Comparison of ENCODE assay signal across 8 mouse cellular contexts in the genomic region with DNA sequence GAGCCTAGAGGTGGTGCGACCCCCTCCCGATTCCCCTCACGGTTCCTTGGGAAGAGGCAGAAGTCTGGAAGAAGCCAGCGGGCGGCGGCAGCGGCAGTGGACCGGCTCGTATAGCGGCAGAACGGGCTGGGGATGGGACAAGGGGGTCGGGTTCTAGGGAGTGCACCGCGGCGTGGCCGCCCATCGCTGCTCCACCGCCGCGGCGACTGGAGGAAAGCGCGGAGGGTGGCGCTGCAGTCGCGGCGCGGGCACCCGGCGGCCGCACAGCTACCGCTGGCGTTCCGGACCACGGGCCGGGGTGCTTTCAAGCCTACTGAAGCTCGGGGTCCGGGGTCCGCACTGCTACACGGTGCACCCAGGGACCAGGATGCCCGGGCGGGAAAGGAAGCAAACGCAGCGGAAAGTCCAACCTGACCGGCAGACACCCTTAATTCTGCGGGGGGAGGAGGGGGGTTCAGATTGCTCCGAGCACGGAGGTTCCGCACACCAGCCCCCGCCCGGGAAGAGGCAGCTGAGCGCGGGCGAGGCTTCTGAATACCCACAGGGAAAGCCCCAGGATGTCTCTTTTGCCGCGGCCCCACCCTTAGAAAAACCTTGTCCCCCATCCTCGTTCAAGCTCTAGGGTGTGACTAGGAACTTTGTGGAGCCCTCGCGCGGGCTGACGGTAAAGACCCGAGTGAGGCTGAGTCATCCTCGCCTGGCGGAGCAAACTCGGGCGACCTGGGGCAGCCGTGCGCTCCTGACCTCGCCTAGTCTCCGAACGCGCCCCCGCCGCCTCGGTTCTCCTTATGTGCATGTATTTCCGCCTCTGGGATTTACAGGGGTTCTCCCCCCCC. TPM values are rescaled to one million over a fixed set of nuclear protein-coding genes. Genes with fewer than 3 reads are reported as not detected.
A peak's percentile ranks its signal among the peaks of the same experiment; 100 is the strongest.
DNase-seq lines count a peak whose midpoint lies in the region; ATAC-seq lines count a peak whose summit lies in the region.

No protein-coding gene starts in this region.

- no peaks in the 10 kb centered on the region for H3K9me3 ChIP-seq in heart, embryonic 15.5 days (replicated peaks)

- ATAC-seq in heart, embryonic 15.5 days (replicated peaks; ENCODE audit: insufficient number of reproducible peaks, insufficient read depth, low FRiP score, low read depth), result peak; percentile 54
- no peak for ATAC-seq in megakaryocyte-erythroid progenitor cell, adult 5-6 weeks (replicated peaks; ENCODE audit: low FRiP score, low TSS enrichment, poor library complexity, severe bottlenecking)

- H3K27ac ChIP-seq in heart, embryonic 15.5 days, result no peak overlapping the region

- peak; percentile 38 to 51 for DNase-seq in adrenal gland, adult 18-20 months (ENCODE audit: low spot score in 2 of 2)
- no peak for DNase-seq in adrenal gland, postnatal 4 days (ENCODE audit: low spot score in 2 of 2)
- peak; percentile 61 for DNase-seq in A20 (ENCODE audit: low read depth, low spot score)
- peak; percentile 71 for DNase-seq in embryo, embryonic 10.5 days (ENCODE audit: low spot score)
- DNase-seq in left cerebral cortex, postnatal 25 days (ENCODE audit: low spot score in 2 of 2), result peak; percentile 59 to 69
- DNase-seq in neural tube, embryonic 10.5 days (ENCODE audit: extremely low spot score, low spot score), result peak; percentile 77

- H3K4me2 ChIP-seq in heart, embryonic 15.5 days, result peak overlapping the region; percentile 100

- H3K36me3 ChIP-seq in heart, embryonic 15.5 days, result no peaks in the 10 kb centered on the region

- intact Hi-C loops in left cerebral cortex, postnatal 25 days (cut with DNase I), result loop anchor here (2.0 kb wide), 3 partner anchors 96 to 214 kb away; no protein-coding TSS in a partner anchor

- H3K4me1 ChIP-seq in heart, embryonic 15.5 days (replicated peaks), result peaks cover 27% of the 10 kb centered on the region

- H3K9ac ChIP-seq in heart, embryonic 15.5 days, result peak overlapping the region; percentile 52

- peaks cover 93% of the 10 kb centered on the region for H3K27me3 ChIP-seq in heart, embryonic 15.5 days

- under 1% methylated on average over 65 of the region's 76 CpGs for WGBS in heart, embryonic 15.5 days

- peak overlapping the region; percentile 69 for H3K4me3 ChIP-seq in heart, embryonic 15.5 days

RNA-seq across cellular contexts. Expression of a gene that starts 0.9 kb away (rescaled TPM):
- 1 to 10 TPM; 3.1 to 3.7 TPM for total RNA-seq in adrenal gland, adult 18-20 months (2021)
- total RNA-seq in adrenal gland, postnatal 4 days (2021), result 1 to 10 TPM; 3.0 TPM
- 0.39 and 0.43 TPM in 2 replicates for polyA plus RNA-seq in heart, embryonic 15.5 days (2015; fragmentation: Nextera tagmentation; extraction: Ambion mirVana)
- 100 to 1,000 TPM; 116 to 137 TPM for total RNA-seq in left cerebral cortex, postnatal 25 days (2021)
- not detected in 2 replicates for total RNA-seq in megakaryocyte-erythroid progenitor cell, adult 5-6 weeks (2014; fragmentation: Nextera tagmentation)
- total RNA-seq in megakaryocyte-erythroid progenitor cell, adult 5-6 weeks (2017), result not detected in 2 replicates

Comparison
In these comparisons a context has a peak if more than half of its experiments do, and no peak if none do; other contexts are left out.
1. DNase-seq: peak in adrenal gland, adult 18-20 months (2 of 2), A20 (single experiment), embryo, embryonic 10.5 days (single experiment), left cerebral cortex, postnatal 25 days (2 of 2) and neural tube, embryonic 10.5 days (single experiment); none in adrenal gland, postnatal 4 days (0 of 2).
2. RNA of a gene that starts 0.9 kb away (total RNA-seq): 116 to 137 TPM in left cerebral cortex, postnatal 25 days; 3.1 to 3.7 TPM in adrenal gland, adult 18-20 months, 3.0 TPM in adrenal gland, postnatal 4 days and not detected in megakaryocyte-erythroid progenitor cell, adult 5-6 weeks; every median in the first group is over 10 times any median in the second.